Mouse (Mus musculus): ENCODE measurements around the gene Ucp2.
A peak's percentile ranks its signal among the peaks of the same experiment; 100 is the strongest.

Gene Ucp2

DNA sequence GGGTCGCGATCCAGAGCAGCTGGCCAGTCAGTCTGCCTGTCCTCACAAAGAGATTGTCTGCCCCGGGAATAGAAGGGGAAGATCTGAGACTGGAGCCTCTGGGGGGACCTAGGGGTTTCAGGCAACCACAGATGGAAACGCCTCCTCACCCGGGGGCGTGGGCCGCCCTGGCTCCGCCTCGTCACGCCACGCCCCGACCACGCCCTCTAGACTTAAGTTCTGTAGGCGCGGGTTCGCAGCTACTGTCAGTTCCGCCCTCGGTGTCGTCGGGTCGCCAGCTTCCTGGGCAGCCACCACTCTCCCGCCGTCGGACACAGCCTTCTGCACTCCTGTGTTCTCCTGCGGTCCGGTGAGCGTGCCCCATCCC, at the start of gene Ucp2:
Gene Ucp2 (plus strand): TSS at position 221 of the 367 bp plus-strand sequence.
- DNase-seq (ENCODE audit: low read depth) = peak; percentile 97

DNA sequence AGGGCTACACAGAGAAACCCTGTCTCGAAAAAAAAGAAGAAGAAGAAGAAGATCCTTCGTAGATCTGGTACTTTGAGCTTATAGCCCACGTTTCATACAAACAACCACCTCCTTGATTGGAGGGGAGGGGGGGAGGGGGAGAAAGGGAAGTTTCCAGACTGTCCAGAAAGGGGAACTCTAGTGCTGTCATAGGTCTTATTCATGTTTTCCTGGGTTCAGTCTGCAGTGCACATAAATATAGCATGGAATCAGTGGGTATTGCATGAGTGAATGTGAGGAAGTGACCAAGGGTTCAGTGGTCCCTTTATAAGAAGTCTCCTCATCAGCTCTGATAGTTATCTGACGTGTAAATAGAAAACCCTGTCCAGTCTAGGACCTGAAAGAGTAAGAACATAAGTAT, 49.4 kb upstream of the Ucp2 start:
- no peak for DNase-seq (ENCODE audit: low read depth)

DNA sequence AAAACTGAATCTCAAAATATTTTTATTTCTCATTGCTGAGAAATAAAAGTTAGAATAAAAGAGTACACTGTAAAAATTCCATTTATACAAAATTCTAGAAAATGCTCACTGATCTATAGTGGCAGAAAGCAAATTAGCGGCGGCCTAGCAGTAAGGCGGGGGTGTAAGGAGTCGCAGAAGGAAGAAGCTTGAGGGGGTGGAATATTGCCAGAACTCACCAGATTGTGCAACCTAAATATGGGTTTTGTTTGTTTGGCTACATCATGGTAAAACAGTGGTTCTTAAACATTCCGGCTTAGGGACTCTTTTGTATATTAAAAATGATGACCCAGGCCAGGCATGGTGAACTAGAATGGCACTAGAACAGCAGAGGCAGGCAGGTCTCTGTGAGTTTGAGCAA, 46.9 kb upstream of the Ucp2 start:
- no peak for DNase-seq (ENCODE audit: low read depth)

DNA sequence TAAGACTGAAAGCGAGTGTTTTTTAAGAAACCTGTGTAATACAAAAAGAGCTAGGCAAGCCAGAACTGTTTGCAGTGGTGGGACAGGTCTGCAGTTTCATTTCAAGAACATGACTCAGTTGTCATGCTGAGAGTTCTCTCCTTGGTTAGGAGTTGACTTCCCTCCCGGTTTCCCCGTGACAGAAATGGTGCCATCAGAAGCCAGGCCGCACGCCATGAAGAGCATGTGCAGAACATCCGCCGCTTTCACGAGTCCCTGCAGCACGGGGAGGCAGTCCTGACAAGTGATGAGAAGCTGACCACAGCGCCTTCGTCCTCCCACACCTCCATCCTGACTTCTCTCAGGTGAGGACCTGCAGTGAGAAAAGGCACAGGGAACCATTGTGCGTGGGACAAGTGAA, 44.6 kb upstream of the Ucp2 start:
- DNase-seq (ENCODE audit: low read depth) = peak; percentile 72

DNA sequence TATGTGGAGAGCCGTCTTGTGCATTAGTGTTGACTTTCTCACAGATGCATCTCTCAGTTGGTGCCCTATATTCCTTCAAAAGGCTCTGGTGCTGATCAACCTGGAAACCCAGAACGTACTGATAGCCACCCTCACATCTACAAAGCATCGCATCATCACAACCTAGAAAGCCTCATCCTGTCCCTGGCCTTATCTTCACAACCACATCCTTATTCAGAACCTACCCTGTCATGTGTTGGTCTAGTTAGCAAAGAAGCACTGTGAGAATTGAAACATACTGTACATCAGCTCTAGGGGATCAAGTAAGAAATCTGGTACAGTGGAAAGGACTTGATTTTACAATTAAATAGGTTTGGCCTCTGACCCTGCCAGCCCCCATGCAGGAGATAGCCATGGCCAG, 44.2 kb upstream of the Ucp2 start:
- DNase-seq (ENCODE audit: low read depth) = peak; percentile 85

DNA sequence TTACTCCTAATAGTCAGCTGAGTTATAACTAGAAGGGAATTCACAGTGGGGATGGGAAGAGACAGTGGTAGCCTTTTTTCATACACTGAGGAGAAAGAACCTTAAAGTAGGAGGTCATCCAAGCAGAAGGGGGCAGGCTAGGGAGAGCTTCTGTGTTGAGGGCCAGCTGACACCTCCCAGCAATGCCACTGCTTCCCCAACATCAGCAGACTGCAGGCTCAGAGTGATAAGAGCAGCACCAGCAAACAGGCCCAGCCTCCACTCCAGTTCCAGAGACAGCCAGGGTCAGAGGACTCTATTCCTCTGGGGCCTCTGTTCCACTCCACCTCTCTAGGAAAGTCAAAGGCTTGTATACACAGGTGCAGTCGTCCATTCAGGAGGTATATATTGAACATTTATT, 35.0 kb upstream of the Ucp2 start:
- DNase-seq (ENCODE audit: low read depth) = no peak

DNA sequence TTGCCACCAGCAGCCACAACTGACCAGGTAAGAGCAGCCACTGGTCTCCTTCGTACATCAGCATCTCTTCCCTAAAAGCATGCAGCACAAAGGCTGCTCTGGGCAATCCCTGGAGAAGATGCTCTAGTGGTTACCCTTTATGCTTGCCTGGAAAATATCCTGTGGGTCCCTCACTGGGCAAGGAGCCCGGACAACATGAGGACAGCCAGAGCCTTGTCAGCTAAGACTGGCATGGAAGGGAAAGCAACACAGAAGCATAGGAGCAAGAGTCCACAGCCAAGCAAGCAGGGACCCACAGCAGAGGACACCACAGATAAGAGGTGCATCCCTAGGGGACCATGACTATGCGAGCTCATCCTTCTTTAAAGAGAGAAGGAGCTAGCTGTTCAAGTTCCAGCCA, 33.3 kb upstream of the Ucp2 start:
- no peak for DNase-seq (ENCODE audit: low read depth)

DNA sequence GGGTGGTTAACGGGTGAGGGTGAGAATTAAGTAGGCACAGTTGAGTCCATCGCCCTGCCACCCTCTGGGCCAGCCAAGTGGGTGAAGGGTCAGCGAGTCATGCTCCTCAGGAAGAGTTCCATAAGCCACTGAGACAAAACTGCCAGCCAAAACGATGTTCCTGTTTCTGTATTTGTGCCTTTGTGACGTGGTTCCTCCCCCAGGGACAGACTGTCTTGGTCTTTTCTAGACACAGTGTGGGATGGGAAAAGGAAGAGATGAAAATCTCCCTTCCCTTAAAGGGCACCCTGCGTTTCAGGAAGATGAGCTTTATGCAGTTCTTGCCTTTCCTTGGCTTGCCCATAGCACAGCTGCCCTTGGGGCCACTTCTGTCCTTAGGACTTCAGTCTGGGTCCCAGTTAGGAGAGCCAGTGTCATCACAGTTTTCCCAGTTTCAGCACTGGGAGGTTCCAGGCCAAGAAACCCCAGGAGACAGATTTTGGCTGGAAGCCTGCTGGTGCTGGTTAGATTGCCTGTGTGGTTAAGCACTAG, 31.5 kb upstream of the Ucp2 start:
- no peak for DNase-seq (ENCODE audit: low read depth)

DNA sequence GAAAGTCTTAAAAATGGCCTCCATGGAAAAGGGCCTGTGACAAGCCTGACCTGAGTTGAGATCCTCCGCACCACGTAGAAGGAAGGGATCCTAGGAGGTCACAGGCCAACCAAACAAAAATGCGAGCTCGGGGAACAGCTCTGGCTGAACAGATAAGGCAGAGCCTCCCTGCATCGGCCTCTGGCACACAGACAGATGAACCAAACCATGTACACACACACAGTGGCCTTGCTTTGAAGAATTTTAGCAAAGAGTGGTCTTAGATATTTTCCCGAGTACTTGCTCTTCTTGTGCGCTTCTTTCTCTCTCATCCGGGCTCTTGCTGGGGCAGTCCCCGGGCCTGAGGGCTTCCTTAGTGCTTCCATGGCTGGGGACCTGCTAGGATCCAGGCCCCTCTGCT, 29.9 kb upstream of the Ucp2 start:
- no peak for DNase-seq (ENCODE audit: low read depth)

DNA sequence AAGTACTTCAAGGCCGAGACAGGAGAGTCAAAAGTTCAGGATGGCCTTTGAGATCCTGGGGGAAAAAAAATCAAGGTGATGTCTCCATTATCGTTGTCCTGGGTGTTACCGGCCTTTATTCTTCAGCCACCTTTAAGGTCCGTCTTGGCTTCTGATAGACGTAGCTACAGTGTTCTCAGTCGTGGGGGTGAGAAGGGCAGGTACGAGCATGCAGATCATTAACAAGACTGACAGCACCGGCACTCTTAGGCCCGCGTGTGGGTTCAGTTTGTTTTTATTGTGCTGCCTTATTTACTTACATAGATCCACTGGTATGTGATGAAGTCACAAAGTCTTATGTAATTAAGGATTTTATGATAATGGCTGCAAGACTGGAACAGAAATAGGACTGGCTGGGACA, 29.4 kb upstream of the Ucp2 start:
- no peak for DNase-seq (ENCODE audit: low read depth)

DNA sequence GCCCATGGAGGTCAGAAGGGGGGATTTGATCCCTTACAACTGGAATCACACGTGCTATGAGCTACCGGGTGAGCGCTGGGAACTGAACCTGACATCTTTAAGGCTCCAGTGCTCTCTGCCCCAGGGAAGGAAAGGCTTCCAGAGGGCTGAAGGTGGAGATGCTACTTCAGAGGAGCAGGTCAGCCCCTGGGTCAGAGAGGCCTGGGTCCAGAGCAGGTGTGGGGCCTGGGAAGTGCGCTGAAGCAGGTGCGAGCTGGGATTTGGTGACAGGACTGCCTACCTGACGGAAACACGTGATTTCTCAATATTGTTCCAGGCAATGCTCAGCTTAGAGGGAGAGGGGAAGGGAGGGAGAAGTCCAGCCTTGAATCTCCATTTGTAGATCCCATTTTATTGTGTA, 28.9 kb upstream of the Ucp2 start:
- DNase-seq (ENCODE audit: low read depth) = no peak

DNA sequence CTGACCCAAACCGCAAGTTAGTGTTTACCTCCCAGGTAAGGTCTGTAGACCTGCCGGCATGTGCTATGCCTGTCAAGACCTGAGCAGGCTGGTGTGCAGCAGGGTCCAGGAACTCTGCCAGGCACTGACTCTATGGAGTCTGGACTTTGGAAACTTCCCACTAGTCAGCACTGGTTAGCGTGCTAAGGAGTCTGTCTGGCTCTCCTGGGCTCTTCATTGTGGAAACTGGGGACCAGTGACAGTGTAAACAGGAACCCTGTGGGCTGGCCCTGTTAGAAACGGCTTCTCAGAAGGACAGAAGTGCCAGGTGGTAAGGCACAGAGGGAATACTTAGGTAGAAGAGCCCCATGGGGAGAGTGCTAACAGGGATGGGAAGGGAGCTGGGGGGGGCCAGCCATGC, 27.9 kb upstream of the Ucp2 start:
- DNase-seq (ENCODE audit: low read depth) = no peak

DNA sequence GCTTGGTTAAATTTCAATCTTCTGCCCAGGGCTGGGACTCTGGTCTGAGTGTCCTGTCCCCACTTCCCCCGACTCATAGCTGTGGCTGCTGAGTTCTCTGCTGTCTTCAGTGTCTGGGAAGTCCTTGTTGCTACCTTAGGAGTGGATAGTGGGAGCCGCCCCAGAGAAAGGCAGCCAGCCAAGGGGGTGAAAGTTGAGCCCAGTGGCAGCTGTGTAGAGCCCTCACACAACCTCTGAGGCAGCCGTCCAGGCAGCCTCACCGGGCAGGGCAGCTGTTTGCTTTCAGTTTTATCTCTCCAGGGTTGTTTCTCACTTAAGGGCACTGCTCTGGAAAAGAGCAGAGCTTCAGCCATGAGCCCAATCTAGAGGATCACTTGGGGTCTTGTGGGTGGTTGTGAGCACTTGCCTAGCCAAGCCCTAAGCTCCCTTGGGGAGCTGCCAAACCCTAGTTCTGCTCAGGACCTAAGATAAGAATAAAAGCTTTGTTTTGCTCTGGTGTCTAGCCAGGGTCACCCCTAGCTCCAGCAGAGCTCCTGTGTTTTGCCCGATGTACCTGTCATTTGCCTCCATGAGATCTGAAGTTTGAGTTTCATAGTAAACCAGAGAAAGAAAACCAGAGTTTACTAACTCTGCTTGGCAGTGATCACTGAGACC, 27.4 kb upstream of the Ucp2 start:
- no peak for DNase-seq (ENCODE audit: low read depth)

DNA sequence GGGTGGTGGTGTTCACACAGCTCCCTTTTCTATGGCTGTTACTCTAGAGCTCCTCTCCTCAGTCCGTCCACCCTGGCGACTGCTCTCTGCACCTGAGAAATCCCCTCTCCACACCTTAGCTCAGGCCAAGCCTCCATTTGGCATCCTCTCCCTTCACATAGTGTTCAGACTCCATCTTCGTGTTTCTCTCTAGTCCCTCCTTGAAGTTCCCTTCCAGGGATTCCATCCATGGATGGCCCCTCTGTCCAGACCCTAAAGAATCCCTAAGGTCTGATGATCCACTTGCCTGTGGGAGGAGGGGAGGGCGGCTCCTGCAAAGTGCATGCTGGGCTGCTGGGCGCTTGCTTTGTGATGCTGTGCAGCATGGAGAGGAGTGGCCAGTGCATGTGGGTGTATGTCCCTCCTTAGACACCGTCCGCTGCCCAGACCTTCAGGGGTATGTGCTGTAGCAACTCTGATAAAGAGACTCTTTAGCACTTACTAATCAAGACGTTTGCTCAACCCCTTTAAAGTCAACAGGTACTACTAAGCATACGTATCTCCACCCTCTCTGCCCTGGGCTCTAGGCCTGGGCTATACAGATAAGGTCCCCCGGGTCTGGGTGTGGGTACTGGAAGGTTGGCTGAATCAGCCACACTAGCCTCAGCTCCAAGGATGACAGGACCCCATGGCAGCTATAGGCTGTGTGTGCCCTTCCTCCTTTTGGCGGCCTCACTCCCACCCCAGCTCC, 26.2 kb upstream of the Ucp2 start:
- no peak for DNase-seq (ENCODE audit: low read depth)

DNA sequence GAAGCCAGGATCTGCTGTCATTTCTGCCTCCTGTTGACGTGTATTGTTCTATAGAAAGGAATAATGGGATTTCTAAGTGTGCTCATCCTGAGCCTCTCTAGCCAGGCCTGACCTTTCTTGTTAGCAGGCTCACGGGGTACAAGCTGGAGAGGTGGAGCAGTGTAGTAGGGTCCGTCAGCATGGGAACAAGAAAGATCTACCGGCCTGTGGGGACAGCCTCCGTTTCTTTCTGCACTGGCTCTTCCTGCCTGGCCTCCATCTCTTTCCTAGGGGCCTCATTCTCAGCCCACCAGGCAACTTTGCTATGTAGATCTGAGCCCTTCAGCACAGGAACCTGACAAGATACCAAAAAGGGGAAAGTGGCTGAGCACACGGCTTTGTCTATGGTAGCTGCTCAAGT, 24.4 kb upstream of the Ucp2 start:
- no peak for DNase-seq (ENCODE audit: low read depth)

DNA sequence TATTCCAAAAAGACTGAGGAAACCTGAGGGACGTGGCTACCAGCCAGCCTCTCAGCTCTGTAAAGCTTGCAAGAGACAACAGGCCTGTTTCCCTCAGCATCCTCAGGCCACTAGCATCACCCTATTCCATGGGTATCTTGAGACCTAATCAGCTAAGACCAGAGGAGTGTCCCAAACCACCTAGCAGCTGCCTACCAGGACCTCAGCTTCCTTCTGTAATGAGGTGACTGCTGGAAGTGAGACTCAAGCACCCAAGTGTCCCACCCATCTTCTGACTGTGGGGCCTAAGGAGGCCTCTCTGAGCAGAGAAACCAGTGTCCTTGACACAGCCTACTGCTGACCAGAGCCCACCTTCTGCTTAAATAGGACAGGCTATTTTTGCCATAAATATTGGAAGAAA, 23.6 kb upstream of the Ucp2 start:
- DNase-seq (ENCODE audit: low read depth) = no peak

DNA sequence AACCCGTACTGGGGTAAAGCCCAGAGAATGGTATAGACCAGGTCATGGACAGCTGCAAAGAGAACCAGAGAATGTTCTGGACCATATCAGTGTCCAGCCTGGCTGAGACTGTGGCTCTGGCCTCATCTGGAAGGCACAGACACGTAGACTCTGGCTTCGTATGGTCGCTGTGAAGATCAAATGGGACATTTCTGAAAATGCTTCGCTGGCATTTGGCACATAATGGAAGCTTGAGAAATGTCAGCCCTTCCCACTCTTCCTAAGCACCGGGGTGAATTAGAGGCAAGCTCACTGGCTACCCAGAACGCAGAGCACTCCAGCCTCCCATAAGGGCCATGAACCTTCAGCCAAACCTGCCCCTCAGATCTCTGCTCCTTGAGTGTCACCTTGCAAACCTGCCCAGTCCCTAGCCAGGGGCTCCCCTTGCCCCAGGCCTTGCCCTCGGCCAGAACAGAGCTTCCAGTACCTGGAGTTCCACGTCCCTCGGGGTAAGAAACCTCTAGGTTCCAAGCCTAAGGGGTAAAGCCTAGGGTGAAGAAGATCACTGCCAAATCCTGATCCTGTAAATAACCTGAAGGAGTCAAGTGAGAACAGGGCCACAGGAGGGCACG, 22.2 kb upstream of the Ucp2 start:
- no peak for DNase-seq (ENCODE audit: low read depth)

DNA sequence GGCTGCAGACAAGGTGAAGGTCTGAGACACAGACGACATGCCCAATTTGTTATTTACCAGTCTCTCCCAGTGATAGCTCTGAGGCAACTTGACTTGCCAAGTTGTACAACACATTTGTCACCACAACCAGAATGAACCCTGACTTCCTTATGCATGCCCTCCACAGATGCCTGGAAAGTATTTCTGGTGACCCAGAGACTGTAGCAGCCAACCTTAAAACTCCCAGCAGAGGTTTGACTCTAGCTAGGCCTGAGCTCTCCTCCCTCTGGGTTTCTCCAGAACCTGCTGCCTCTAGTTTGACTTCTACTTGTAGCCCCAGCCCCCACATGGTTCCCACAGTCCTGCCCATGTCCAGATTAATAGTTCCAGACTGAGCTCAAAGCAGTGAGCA, 21.7 kb upstream of the Ucp2 start:
- DNase-seq (ENCODE audit: low read depth) = no peak

DNA sequence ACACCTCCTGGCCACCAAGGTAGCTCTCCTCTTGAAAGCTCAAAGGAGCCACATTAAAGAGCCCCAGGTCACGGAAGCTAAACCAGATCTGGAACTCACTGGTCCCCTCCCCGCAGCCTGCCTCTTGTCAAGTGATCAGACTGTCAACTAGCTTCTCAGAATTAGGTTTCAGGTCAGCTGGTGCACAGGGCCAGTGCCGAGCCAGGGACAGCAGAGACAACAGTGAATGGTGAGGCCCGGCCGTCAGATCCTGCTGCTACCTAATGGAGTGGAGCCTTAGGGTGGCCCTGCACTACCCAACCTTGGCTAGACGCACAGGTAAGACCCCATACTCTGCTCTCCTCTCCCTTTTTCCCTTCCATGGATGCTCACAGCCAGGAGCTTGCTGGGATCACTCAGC, 20.4 kb upstream of the Ucp2 start, which contains the start of gene Ucp3:
Gene Ucp3 (plus strand): TSS at position 214 of the 400 bp plus-strand sequence.
- no peak for DNase-seq (ENCODE audit: low read depth)

DNA sequence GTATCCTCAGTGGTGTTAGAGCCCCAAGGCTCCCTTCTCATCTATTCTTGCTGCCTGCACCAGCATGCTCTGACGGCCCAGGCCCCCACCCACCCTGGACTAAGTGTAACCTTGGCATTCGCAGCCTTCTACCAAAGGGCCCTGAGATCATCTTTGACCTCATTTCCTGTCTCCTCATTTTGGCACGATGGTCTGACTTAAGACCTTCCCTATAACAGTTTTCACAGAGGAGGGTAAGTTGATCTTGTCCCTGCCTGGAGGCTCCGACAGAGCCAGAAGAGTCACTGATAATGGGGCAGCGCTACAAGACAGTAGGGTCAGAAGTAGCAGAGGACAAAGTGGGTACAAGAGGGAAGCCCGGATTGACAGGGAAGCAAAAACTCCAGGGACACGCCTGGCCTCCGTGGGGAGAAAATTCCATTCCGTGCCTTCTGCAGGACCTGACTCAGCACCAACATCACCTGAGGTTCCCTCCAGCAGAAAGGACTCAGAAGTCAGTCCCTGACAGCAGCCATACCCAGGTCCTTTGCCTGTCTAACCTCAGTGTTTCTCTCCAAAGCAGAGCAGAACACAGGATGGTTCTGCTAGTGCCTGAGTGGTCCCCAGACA, 19.2 kb upstream of the Ucp2 start:
- DNase-seq (ENCODE audit: low read depth) = no peak

DNA sequence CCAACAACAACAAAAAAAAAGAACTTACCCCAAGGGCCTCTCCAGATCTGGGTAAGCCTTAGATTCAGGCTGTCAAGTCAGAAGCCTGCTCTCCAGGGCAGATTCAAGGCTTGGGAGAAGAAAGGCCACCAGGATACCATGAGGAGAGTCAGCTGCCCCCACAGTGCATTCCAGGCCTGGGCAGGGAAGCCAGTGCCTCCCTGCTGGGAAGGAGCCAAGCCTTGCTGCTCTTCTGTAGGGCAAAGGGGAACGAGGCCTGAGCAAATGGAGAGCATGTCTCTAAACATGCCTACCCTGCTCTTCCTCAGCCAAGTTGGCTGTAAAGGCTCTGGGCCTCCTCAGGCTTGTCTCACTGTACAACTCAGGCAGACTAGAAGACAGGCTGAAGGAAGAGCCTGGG, 18.5 kb upstream of the Ucp2 start:
- no peak for DNase-seq (ENCODE audit: low read depth)

DNA sequence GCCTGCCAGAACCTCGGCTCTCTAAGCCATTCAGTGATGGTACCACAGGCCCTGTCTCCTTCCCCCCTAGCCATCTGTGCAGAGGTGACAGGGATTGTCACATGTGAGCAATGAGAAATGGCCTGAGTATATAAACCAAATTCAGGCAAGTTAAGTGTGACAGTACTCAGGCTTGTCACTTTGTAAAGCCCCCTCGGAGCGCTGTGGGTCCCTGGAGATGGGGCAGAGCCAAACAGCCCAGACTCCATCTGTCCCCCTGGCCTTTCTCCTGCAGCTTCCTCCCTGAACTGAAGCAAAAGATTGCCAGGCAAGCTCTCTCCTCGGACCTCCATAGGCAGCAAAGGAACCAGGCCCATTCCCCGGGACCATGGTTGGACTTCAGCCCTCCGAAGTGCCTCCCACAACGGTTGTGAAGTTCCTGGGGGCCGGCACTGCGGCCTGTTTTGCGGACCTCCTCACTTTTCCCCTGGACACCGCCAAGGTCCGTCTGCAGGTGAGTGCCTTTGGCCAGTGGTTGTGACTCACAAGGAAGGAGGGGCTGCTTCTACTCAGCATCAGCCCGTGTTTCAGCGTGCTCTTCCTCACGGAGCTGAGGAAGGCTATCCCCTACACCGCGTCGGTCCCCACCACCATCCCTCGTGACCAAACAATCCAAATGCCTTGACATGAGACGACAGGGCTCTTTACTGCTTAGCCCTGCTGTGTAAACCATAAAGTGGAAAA, 13.9 kb upstream of the Ucp2 start:
- no peak for DNase-seq (ENCODE audit: low read depth)
